ENCODE assay signal across 8 mouse cellular contexts in genomic region chr14:25769626-25770306, GRCm38 (mm10). TPM values are rescaled to one million over a fixed set of nuclear protein-coding genes. Genes with fewer than 3 reads are reported as not detected.
DNase-seq lines count a peak whose midpoint lies in the region; ATAC-seq and TF ChIP-seq lines count a peak whose summit lies in the region.

No protein-coding gene starts in this region.

- H3K9ac ChIP-seq in liver, embryonic 12.5 days: no peak overlapping the region
- H3K9ac ChIP-seq in embryonic facial prominence, embryonic 15.5 days: no peak overlapping the region
- no peak overlapping the region for H3K9ac ChIP-seq in intestine, embryonic 16.5 days (ENCODE audit: low read depth, low read length)

- DNase-seq in liver: no peak
- no peak for DNase-seq in right cerebral cortex, postnatal 10 days (ENCODE audit: low spot score in 2 of 2)
- DNase-seq in cerebellum, adult 2 months: no peak

- ATAC-seq in liver, embryonic 12.5 days: no peak
- no peak for ATAC-seq in embryonic facial prominence, embryonic 15.5 days (ENCODE audit: insufficient number of reproducible peaks, low FRiP score, low TSS enrichment, low read depth)
- no peak for ATAC-seq in intestine, embryonic 16.5 days
- no peak for ATAC-seq in cerebellum, adult (ENCODE audit: insufficient number of reproducible peaks, low FRiP score, low TSS enrichment)

- H3K27me3 ChIP-seq in liver, embryonic 12.5 days (replicated peaks): peaks cover 78% of the 10 kb centered on the region
- H3K27me3 ChIP-seq in embryonic facial prominence, embryonic 15.5 days: no peaks in the 10 kb centered on the region
- H3K27me3 ChIP-seq in intestine, embryonic 16.5 days (replicated peaks; ENCODE audit: control insufficient read depth, insufficient read depth, low read length): no peaks in the 10 kb centered on the region
- peaks cover 7% of the 10 kb centered on the region; the same call in 1 of the 2 replicates for H3K27me3 ChIP-seq in cerebellum, adult 2 months (ENCODE audit: control insufficient read depth, insufficient read depth, low read length)

- peaks cover 66% of the 10 kb centered on the region for H3K4me1 ChIP-seq in liver, embryonic 12.5 days
- H3K4me1 ChIP-seq in embryonic facial prominence, embryonic 15.5 days: peaks cover 54% of the 10 kb centered on the region
- peaks cover 40% of the 10 kb centered on the region for H3K4me1 ChIP-seq in intestine, embryonic 16.5 days (ENCODE audit: control insufficient read depth, insufficient read depth, low read length)
- peaks cover 33% of the 10 kb centered on the region for H3K4me1 ChIP-seq in olfactory bulb, adult 2 months (ENCODE audit: control insufficient read depth, insufficient read depth, low read length)
- no peaks in the 10 kb centered on the region; the same call in 1 of the 2 replicates for H3K4me1 ChIP-seq in cerebellum, adult 2 months (ENCODE audit: control insufficient read depth, insufficient read depth, low read length)

- peak overlapping the region; percentile 91 for H3K4me2 ChIP-seq in liver, embryonic 12.5 days
- H3K4me2 ChIP-seq in embryonic facial prominence, embryonic 15.5 days (replicated peaks): peak overlapping the region; percentile 88
- H3K4me2 ChIP-seq in intestine, embryonic 16.5 days (ENCODE audit: low read depth, low read length): no peak overlapping the region; the same call in 1 of the 2 replicates

- no peak for TF ChIP-seq CTCF in olfactory bulb, adult 2 months (IDR thresholded peaks at IDR 0.05; ENCODE audit: insufficient read depth, low read depth, low read length)
- no peak for TF ChIP-seq CTCF in cerebellum, adult 2 months (IDR thresholded peaks at IDR 0.05; ENCODE audit: borderline replicate concordance, insufficient read depth, low read depth, low read length)

- H3K9me3 ChIP-seq in liver, embryonic 12.5 days (replicated peaks): no peaks in the 10 kb centered on the region
- no peaks in the 10 kb centered on the region for H3K9me3 ChIP-seq in embryonic facial prominence, embryonic 15.5 days (replicated peaks)
- H3K9me3 ChIP-seq in intestine, embryonic 16.5 days (ENCODE audit: control insufficient read depth, low read length): no peaks in the 10 kb centered on the region

- H3K4me3 ChIP-seq in liver, embryonic 12.5 days: no peak overlapping the region
- H3K4me3 ChIP-seq in embryonic facial prominence, embryonic 15.5 days (replicated peaks): peak overlapping the region; percentile 83; the same call in 1 of the 2 replicates
- H3K4me3 ChIP-seq in intestine, embryonic 16.5 days (ENCODE audit: low read length): no peak overlapping the region
- peak overlapping the region; percentile 62; the same call in 1 of the 2 replicates for H3K4me3 ChIP-seq in olfactory bulb, adult 2 months (ENCODE audit: insufficient read depth, low read depth, low read length)
- no peak overlapping the region for H3K4me3 ChIP-seq in cerebellum, adult 2 months (replicated peaks; ENCODE audit: insufficient read depth, low read depth, low read length)

- TF ChIP-seq POLR2A in olfactory bulb, adult 2 months (IDR thresholded peaks at IDR 0.05; ENCODE audit: insufficient read depth, low read depth, low read length): no peak
- TF ChIP-seq POLR2A in cerebellum, adult 2 months (IDR thresholded peaks at IDR 0.05; ENCODE audit: borderline replicate concordance, insufficient read depth, low read length): no peak

- WGBS in liver, embryonic 12.5 days (ENCODE audit: insufficient replicate concordance): 28% methylated on average over 8 of the region's 8 CpGs
- WGBS in embryonic facial prominence, embryonic 15.5 days: 12% methylated on average over 8 of the region's 8 CpGs
- 31% methylated on average over 8 of the region's 8 CpGs for WGBS in intestine, embryonic 16.5 days
- 36% methylated on average over 8 of the region's 8 CpGs for WGBS in olfactory bulb, adult 2 months
- WGBS in cerebellum, adult 2 months: 49% methylated on average over 8 of the region's 8 CpGs

- H3K36me3 ChIP-seq in liver, embryonic 12.5 days: no peaks in the 10 kb centered on the region
- H3K36me3 ChIP-seq in embryonic facial prominence, embryonic 15.5 days: no peaks in the 10 kb centered on the region
- H3K36me3 ChIP-seq in intestine, embryonic 16.5 days (ENCODE audit: control insufficient read depth, insufficient read depth, low read length): no peaks in the 10 kb centered on the region

- H3K27ac ChIP-seq in liver, embryonic 12.5 days: 0 out of 2 replicates have a peak overlapping the region, but pooled peaks have one; percentile 45
- H3K27ac ChIP-seq in embryonic facial prominence, embryonic 15.5 days (replicated peaks): peak overlapping the region; percentile 95
- 0 out of 2 replicates have a peak overlapping the region, but pooled peaks have one; percentile 21 for H3K27ac ChIP-seq in intestine, embryonic 16.5 days (ENCODE audit: low read length)
- no peak overlapping the region for H3K27ac ChIP-seq in olfactory bulb, adult 2 months (ENCODE audit: insufficient read depth, low read depth, low read length)
- no peak overlapping the region for H3K27ac ChIP-seq in cerebellum, adult 2 months (ENCODE audit: insufficient read depth, low read length)

RNA-seq across cellular contexts. Expression of gene Zcchc24, which starts 0.9 kb away (rescaled TPM):
- polyA plus RNA-seq in liver, embryonic 12.5 days (2016; fragmentation: Nextera tagmentation; extraction: Ambion mirVana): 6.9 and 7.8 TPM in 2 replicates
- polyA plus RNA-seq in embryonic facial prominence, embryonic 15.5 days (2015; fragmentation: Nextera tagmentation; extraction: Ambion mirVana): 34.0 and 35.2 TPM in 2 replicates
- 9.1 and 10.0 TPM in 2 replicates for polyA plus RNA-seq in intestine, embryonic 16.5 days (2015; fragmentation: Nextera tagmentation; extraction: Ambion mirVana)
- not detected in 2 replicates for polyA plus RNA-seq in olfactory bulb, adult 2 months (2012; ENCODE audit: insufficient read depth, insufficient read length, low replicate concordance, missing spikeins)
- 67.3 and 71.4 TPM in 2 replicates for polyA plus RNA-seq in cerebellum, adult 2 months (2012; rRNA removed)

Comparison
In these comparisons a context has a peak if more than half of its experiments do, and no peak if none do; other contexts are left out.
1. H3K27ac ChIP-seq: peak in liver, embryonic 12.5 days (single experiment), embryonic facial prominence, embryonic 15.5 days (single experiment) and intestine, embryonic 16.5 days (single experiment); none in olfactory bulb, adult 2 months (single experiment) and cerebellum, adult 2 months (single experiment).
2. H3K4me3 ChIP-seq: peak in embryonic facial prominence, embryonic 15.5 days (single experiment) and olfactory bulb, adult 2 months (single experiment); none in liver, embryonic 12.5 days (single experiment), intestine, embryonic 16.5 days (single experiment) and cerebellum, adult 2 months (single experiment).